9 mouse cellular contexts compared by ENCODE assay signal in genomic region chr3:118434311-118434710, GRCm38 (mm10).
DNase-seq lines count a peak whose midpoint lies in the region; ATAC-seq and TF ChIP-seq lines count a peak whose summit lies in the region.
"Had no signal": no experiment of that assay in that cellular context is flagged by ENCODE, and none has a peak within 500 bp of the region (broad histone marks: within the 10 kb centered on the region; RNA-seq: fewer than 3 reads in every experiment).

No protein-coding gene starts in this region.

- H3K4me1 ChIP-seq in testis, adult 2 months (ENCODE audit: control insufficient read depth, insufficient read depth, low read length), result peaks cover 9% of the 10 kb centered on the region
- H3K4me1 ChIP-seq in limb, embryonic 12.5 days (replicated peaks), result peaks cover 29% of the 10 kb centered on the region

- H3K9ac ChIP-seq in limb, embryonic 12.5 days (replicated peaks), result peak overlapping the region; percentile 31; the same call in 1 of the 2 replicates

- H3K27ac ChIP-seq in testis, adult 2 months (ENCODE audit: control insufficient read depth, insufficient read depth, low read depth, low read length), result no peak overlapping the region
- H3K27ac ChIP-seq in limb, embryonic 12.5 days, result no peak overlapping the region

- peak overlapping the region; percentile 49 for H3K4me3 ChIP-seq in testis, adult 2 months (ENCODE audit: control insufficient read depth, low read depth, low read length)
- peak overlapping the region; percentile 47 for H3K4me3 ChIP-seq in limb, embryonic 12.5 days (replicated peaks)

- peak; percentile 42 to 45 for DNase-seq in cerebellum, postnatal 25 days
- DNase-seq in cerebellum, postnatal 36 days, result no peak
- DNase-seq in testis, postnatal 10 days (ENCODE audit: low spot score), result no peak
- peak; percentile 27 for DNase-seq in right cerebral cortex, postnatal 14 days
- DNase-seq in thymus, adult 18-20 months, result no peak
- no peak for DNase-seq in kidney, postnatal 4 days

- no peaks in the 10 kb centered on the region for H3K9me3 ChIP-seq in limb, embryonic 12.5 days

- no peak for TF ChIP-seq POLR2A in testis, adult 2 months (IDR thresholded peaks at IDR 0.05; ENCODE audit: control insufficient read depth, low read depth, low read length)

- H3K27me3 ChIP-seq in testis, adult 2 months (ENCODE audit: control insufficient read depth, insufficient read depth, low read length), result peaks cover 8% of the 10 kb centered on the region
- H3K27me3 ChIP-seq in limb, embryonic 12.5 days, result peaks cover 59% of the 10 kb centered on the region
- H3K27me3 ChIP-seq: CH12.LX had no signal

- H3K4me2 ChIP-seq in limb, embryonic 12.5 days, result peak overlapping the region; percentile 92

- no peaks in the 10 kb centered on the region for H3K36me3 ChIP-seq in testis, adult 2 months (ENCODE audit: control insufficient read depth, insufficient read depth, low read length)
- H3K36me3 ChIP-seq in limb, embryonic 12.5 days, result no peaks in the 10 kb centered on the region

- 1% methylated on average over 17 of the region's 17 CpGs for WGBS in limb, embryonic 12.5 days

- no peak for ATAC-seq in limb, embryonic 12.5 days (ENCODE audit: insufficient number of reproducible peaks, insufficient read depth, low FRiP score, low TSS enrichment, low read depth)

- no peak for TF ChIP-seq CTCF in testis, adult 2 months (IDR thresholded peaks at IDR 0.05; ENCODE audit: control insufficient read depth, insufficient read depth, insufficient replicate concordance, low read depth, low read length)

Comparison
In these comparisons a context has a peak if more than half of its experiments do, and no peak if none do; other contexts are left out.
1. DNase-seq: peak in cerebellum, postnatal 25 days (2 of 2) and right cerebral cortex, postnatal 14 days (single experiment); none in cerebellum, postnatal 36 days (0 of 2), testis, postnatal 10 days (single experiment), thymus, adult 18-20 months (0 of 2) and kidney, postnatal 4 days (0 of 2).